Mouse (Mus musculus) midbrain, embryonic 16.5 days (tissue): ENCODE results near the gene Fam210b. TPM values are rescaled to one million over a fixed set of nuclear protein-coding genes. Genes with fewer than 3 reads are reported as not detected.

ENCODE experiments used
- ATAC-seq: fragments of 200-750 bp; cut with Nextera tagmentation; 2 replicates; pipeline ENCODE4 v1.8.0; 2017; ENCODE audit warnings: moderate TSS enrichment
- H3K27ac ChIP-seq: fragments of 300-500 bp; sonication (generic); 2 replicates; pipeline ENCODE4 v1.5.1; 2014; ENCODE audit warnings: mild to moderate bottlenecking, low read length, mixed read lengths
- H3K27me3 ChIP-seq: fragments of 300-500 bp; sonication (generic); 2 replicates; pipeline ENCODE4 v1.6.1; 2014; ENCODE audit warnings: low read depth, low read length, mixed read lengths; ENCODE audit not compliant: control insufficient read depth, insufficient read depth
- H3K36me3 ChIP-seq: fragments of 300-500 bp; sonication (generic); 2 replicates; pipeline ENCODE4 v1.6.1; 2014; ENCODE audit warnings: mild to moderate bottlenecking, low read length, moderate library complexity, mixed read lengths; ENCODE audit not compliant: control insufficient read depth, insufficient read depth
- H3K4me1 ChIP-seq: fragments of 300-500 bp; sonication (generic); 2 replicates; pipeline ENCODE4 v1.6.1; 2014; ENCODE audit warnings: mild to moderate bottlenecking, low read length, mixed read lengths; ENCODE audit not compliant: control insufficient read depth, insufficient read depth
- H3K4me2 ChIP-seq: fragments of 300-500 bp; sonication (generic); 2 replicates; pipeline ENCODE4 v1.6.1; 2014; ENCODE audit warnings: mild to moderate bottlenecking, low read length, mixed read lengths
- H3K4me3 ChIP-seq: fragments of 300-500 bp; sonication (generic); 2 replicates; pipeline ENCODE4 v1.5.1; 2014; ENCODE audit warnings: low read depth, mild to moderate bottlenecking, low read length, moderate library complexity, mixed read lengths
- H3K9ac ChIP-seq: fragments of 300-500 bp; sonication (generic); 2 replicates; pipeline ENCODE4 v1.6.1; 2014; ENCODE audit warnings: low read depth, low read length, mixed read lengths
- H3K9me3 ChIP-seq: fragments of 300-500 bp; sonication (generic); replicated peaks from 2 replicates; pipeline ENCODE4 v1.6.1; 2014; ENCODE audit warnings: mild to moderate bottlenecking, low read length, mixed read lengths; ENCODE audit not compliant: control insufficient read depth, poor library complexity, severe bottlenecking
- WGBS: fragments of 180-500 bp; shearing (Covaris S2); extraction: QIAGEN DNeasy Blood & Tissue Kit; methylation state at CpG from one replicate; pipeline ENCODE4 v1.1.7; 2014; 5-methylcytosine and 5-hydroxymethylcytosine counted together
- polyA plus RNA-seq: library from polyadenylated mRNA; unstranded; fragments of >200 nt; fragmentation: Nextera tagmentation; extraction: Ambion mirVana; gene quantifications from 2 replicates; pipeline ENCODE4 v1.2.1, GENCODE M21; 2015

Fam210b gene
- polyA plus RNA-seq, 1 experiment from 2014 or later, result 24.0 TPM

DNA sequence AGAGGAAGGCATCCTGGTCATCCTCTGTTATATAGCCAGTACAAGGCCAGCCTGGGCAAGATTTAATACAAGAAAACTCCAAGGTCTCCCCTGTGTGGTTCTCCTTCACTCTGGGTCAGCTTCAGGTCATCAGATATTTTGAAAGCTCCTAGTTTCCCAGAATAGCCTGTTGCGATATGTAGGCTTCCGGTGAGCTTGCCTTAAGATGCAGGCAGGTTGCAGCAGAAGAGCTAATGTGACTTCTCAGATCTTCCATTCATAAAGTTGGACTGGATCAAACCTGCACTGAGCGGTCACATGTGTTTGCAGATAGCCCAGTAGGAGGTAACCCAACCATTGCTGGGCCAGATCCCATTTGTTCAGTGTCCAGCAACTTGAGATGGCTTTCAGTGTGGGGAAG is 39.4 kb downstream of the Fam210b start:
- Histone ChIP-seq H3K36me3 (peaks cover 21% of the 10 kb centered on the region), H3K27me3 (no peaks in the 10 kb centered on the region), H3K27ac (no peak overlapping the region), H3K4me2 (no peak overlapping the region), H3K9ac (no peak overlapping the region), H3K9me3 (no peaks in the 10 kb centered on the region), H3K4me1 (no peaks in the 10 kb centered on the region), H3K4me3 (no peak overlapping the region)
- 91% methylated on average over 3 of the region's 3 CpGs for WGBS
- ATAC-seq, result no peak

DNA sequence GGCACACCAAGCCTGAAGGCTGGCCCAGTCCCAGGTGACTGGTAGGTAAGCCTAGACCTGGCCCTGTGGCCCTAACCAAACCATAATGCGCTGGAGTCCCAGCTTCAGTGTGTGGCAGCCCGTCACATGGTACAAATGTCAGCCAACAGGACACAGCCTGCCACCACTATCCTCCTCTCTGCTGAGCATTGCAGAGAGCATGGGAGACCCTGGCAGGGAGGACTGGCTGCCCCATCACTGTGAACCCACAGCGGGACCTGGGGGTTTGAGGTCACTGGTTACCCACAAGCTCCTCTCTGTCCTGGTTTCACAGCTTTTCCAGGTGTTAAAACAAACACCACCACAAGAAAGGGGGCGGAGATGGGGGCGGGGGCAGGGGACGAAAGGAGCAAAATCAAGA is 45.0 kb downstream of the Fam210b start:
- WGBS, result 52% methylated on average over 6 of the region's 6 CpGs
- Histone ChIP-seq H3K4me3 (no peak overlapping the region), H3K27ac (no peak overlapping the region), H3K9ac (no peak overlapping the region), H3K36me3 (no peaks in the 10 kb centered on the region), H3K4me2 (no peak overlapping the region), H3K27me3 (no peaks in the 10 kb centered on the region), H3K9me3 (no peaks in the 10 kb centered on the region), H3K4me1 (no peaks in the 10 kb centered on the region)
- ATAC-seq, result no peak

DNA sequence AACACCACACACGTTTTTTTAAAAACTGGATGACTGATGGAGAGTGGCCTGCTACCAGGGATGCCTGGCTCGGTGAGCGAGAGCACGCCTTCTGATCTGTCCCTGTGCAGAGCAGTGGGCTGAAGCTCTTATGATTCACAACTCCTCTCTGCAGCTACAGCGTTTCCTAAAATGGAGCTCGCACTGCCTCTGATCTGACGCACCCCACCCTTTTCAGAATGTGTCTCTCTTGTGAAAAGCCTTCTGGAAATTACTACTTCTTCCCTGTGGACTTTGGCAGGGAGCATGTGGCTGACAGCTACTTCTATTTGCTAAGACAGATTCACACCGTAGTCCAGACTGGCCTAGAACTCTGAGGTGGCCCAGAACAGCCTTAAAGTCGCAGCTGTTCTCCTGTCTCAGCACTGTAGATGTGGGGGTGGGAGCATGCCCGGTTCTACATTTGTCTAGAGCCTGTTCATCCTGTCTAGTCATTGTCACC is 46.7 kb downstream of the Fam210b start:
- Histone ChIP-seq H3K36me3 (no peaks in the 10 kb centered on the region), H3K27me3 (no peaks in the 10 kb centered on the region), H3K9ac (no peak overlapping the region), H3K27ac (no peak overlapping the region), H3K9me3 (no peaks in the 10 kb centered on the region), H3K4me3 (no peak overlapping the region), H3K4me1 (no peaks in the 10 kb centered on the region), H3K4me2 (no peak overlapping the region)
- WGBS, result 78% methylated on average over 10 of the region's 10 CpGs
- no peak for ATAC-seq

DNA sequence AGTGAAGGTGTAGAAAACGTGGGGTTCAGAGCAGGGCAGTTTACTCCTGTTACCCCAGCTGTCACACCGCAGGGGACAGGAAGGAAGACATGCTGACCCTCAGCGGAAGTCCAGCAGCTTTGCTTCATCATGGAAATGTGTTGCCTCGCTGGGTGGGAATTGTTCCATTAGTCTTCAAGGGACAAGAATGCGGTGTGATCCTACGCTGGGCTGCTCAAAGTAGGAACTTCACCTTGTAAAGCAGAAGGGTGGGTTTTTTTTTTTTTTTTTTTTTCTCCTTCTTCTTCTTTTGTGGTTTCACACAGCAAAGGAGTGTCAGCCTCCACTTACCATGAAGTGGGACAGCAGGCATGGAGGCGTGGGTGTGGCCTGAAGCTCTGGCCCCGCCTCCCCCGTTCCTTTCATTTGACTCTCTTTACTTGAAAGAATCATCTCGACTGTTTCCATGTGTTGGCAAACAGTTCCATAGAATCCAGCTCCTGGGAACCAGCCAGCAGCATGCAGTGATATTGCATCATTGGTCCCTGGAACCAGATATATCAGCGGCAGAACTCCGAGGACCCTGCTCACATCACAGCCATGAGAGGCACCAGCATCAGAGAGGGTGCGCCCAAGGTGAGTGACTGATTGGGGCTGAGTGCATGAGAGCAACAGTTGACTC is 48.2 kb downstream of the Fam210b start, which contains the start of gene Cass4:
TSS of gene Cass4 (plus strand) at position 404 of the 661 bp plus-strand sequence.
- H3K4me2 ChIP-seq, result no peak within 1 kb of the TSS
- no peaks in the 10 kb centered on the region for H3K27me3 ChIP-seq
- 39% methylated on average over 13 of the region's 13 CpGs for WGBS
- H3K36me3 ChIP-seq, result no peaks in the 10 kb centered on the region
- ATAC-seq, result no peak
- H3K4me3 ChIP-seq, result no peak within 1 kb of the TSS
- H3K27ac ChIP-seq, result no peak within 1 kb of the TSS
- H3K9me3 ChIP-seq, result no peaks in the 10 kb centered on the region
- H3K9ac ChIP-seq, result no peak within 1 kb of the TSS
- H3K4me1 ChIP-seq, result no peaks in the 10 kb centered on the region

DNA sequence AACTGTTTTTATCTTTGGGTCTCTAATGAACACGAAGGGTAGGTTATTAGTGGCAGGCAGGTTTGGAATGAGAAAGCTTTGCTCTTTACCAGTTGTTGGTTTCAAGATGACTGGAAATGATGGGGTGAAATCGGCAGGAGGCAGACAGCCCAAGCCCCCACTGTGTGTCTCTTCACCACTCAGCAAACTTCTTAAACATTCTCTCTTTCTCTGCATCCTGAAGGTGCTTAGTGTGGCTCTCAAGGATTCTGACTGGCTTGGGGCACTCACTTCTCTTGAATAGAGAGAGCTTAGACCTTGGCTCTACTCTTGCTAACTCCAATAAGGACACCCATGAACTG is 48.7 kb downstream of the Fam210b start:
- Histone ChIP-seq H3K4me2 (no peak overlapping the region), H3K4me1 (no peaks in the 10 kb centered on the region), H3K27me3 (no peaks in the 10 kb centered on the region), H3K9ac (no peak overlapping the region), H3K27ac (no peak overlapping the region), H3K36me3 (no peaks in the 10 kb centered on the region), H3K4me3 (no peak overlapping the region), H3K9me3 (no peaks in the 10 kb centered on the region)
- ATAC-seq, result no peak
- WGBS, result 81% methylated on average over 2 of the region's 2 CpGs

DNA sequence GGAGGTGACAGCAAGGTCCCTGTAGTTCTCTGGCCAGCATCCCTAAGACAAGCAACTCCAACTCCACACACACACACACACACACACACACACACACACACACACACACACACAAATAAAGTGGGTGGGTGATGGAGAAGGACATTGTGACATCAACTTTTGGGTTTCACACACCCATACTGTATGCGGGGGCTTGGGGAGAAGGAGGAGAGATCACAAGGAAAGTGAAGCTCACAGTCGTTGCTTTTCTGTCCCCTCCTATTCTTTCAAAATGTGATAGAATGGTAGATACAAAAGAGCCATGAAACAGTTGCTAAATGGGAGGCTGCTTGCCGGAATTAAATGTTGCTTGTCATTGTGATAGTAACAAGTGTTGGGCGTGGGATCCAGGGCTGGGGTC is 49.3 kb downstream of the Fam210b start:
- no peak overlapping the region for H3K9ac ChIP-seq
- H3K4me1 ChIP-seq, result no peaks in the 10 kb centered on the region
- no peaks in the 10 kb centered on the region for H3K27me3 ChIP-seq
- H3K36me3 ChIP-seq, result no peaks in the 10 kb centered on the region
- H3K4me2 ChIP-seq, result no peak overlapping the region
- no peak overlapping the region for H3K27ac ChIP-seq
- H3K4me3 ChIP-seq, result no peak overlapping the region
- ATAC-seq, result no peak
- 67% methylated on average over 4 of the region's 4 CpGs for WGBS
- H3K9me3 ChIP-seq, result no peaks in the 10 kb centered on the region

DNA sequence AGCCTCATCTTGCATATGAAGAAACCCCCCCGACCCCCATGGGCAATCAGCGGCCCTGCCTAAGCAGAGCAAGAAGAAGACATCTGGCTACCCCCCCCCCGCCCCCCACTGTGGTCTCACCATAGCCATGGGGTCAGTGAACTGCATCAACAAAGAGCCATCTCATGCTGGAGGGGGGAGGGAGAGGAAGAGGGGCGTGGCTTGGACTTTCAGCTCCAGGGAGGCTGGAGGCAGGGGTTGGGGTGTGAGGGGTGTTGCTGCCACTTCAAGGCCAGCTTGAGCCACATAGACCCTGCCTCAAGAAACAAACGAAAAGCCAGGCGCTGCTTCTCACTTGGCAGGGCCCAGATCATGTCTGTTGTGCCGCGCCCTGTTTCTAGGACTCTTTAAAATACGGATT is 50.6 kb downstream of the Fam210b start:
- H3K27ac ChIP-seq, result no peak overlapping the region
- H3K36me3 ChIP-seq, result no peaks in the 10 kb centered on the region
- no peak for ATAC-seq
- H3K4me1 ChIP-seq, result no peaks in the 10 kb centered on the region
- H3K4me2 ChIP-seq, result no peak overlapping the region
- H3K9me3 ChIP-seq, result no peaks in the 10 kb centered on the region
- no peak overlapping the region for H3K9ac ChIP-seq
- H3K4me3 ChIP-seq, result no peak overlapping the region
- WGBS, result 45% methylated on average over 9 of the region's 9 CpGs
- no peaks in the 10 kb centered on the region for H3K27me3 ChIP-seq

DNA sequence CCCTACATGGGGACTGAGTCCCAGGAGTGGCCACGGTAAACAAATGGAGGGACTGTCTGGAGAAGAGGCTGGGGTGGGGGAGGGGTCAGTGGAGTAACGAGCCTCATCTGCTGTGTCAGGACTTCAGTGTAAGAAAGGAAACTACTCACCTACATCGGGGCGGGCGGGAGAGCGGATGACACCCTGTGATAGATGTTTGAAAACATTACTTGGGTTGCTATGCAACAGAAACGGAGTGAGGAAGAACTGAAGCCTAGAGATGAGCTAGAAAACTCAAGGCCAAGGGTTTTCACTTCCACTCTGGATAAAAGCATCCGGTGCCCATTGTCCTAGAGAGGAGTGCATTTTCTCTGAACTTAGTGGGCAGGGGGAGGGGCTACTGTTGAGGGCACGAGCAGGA is 54.5 kb downstream of the Fam210b start:
- no peak overlapping the region for H3K27ac ChIP-seq
- no peak overlapping the region for H3K4me2 ChIP-seq
- no peaks in the 10 kb centered on the region for H3K36me3 ChIP-seq
- H3K4me1 ChIP-seq, result no peaks in the 10 kb centered on the region
- ATAC-seq, result 0 out of 2 replicates have a peak, but pooled peaks have one; percentile 14
- no peaks in the 10 kb centered on the region for H3K27me3 ChIP-seq
- 36% methylated on average over 9 of the region's 9 CpGs for WGBS
- no peaks in the 10 kb centered on the region for H3K9me3 ChIP-seq
- H3K4me3 ChIP-seq, result no peak overlapping the region
- H3K9ac ChIP-seq, result no peak overlapping the region

DNA sequence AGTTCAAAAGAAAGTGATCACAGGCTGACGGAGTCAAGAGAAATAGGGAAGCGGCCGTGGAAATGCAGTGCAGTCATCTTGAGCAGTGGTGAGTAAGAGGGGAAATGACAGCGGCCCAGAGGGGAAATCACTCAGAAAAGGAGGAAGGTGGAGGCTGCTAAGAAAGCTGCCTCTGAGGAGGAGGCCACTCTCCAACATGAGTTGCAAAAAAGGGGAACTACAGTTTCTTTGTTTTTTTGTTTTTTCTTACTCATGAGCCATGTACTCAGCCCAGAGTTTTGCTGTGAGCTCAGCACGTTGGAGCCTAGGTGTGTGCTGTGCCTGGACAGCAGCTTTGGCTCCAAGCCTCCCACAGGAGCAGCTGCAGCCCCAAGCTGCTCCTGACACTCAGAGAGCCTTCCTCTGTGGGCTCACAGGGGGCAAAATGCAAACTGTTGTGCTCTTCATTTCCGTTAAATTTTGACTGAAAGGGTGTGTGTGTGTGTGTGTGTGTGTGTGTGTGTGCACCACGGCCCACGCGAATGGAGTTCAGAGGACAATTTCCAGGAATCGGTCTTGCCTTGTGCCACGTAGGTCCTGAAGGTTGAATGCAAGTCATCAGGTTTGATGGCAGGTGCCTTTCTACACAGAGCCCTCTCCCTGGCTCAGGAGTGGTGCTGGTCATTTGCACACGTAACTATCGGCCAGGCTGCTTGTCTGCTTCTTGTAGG is 55.9 kb downstream of the Fam210b start:
- ATAC-seq, result no peak
- Histone ChIP-seq H3K36me3 (no peaks in the 10 kb centered on the region), H3K9me3 (no peaks in the 10 kb centered on the region), H3K4me3 (no peak overlapping the region), H3K4me1 (no peaks in the 10 kb centered on the region), H3K9ac (no peak overlapping the region), H3K4me2 (no peak overlapping the region), H3K27me3 (no peaks in the 10 kb centered on the region), H3K27ac (no peak overlapping the region)
- WGBS, result 70% methylated on average over 13 of the region's 13 CpGs
